Mouse (Mus musculus) stomach, postnatal 0 days (tissue): ENCODE results near the gene 1700021F05Rik.

ENCODE experiments used
- CTCF ChIP-seq: IDR thresholded peaks from 2 replicates; pipeline ENCODE4 v1.5.1; 2016; ENCODE audit warnings: antibody characterized with exemption, low read depth, mild to moderate bottlenecking, moderate library complexity
- EP300 ChIP-seq: optimal IDR thresholded peaks from 2 replicates; pipeline ENCODE3; 2016; ENCODE audit warnings: antibody characterized with exemption

GRCm38 (mm10) chr10:43574352-43574751 is 33.6 kb upstream of the 1700021F05Rik start:
- TF ChIP-seq CTCF = no peak
- no peak for TF ChIP-seq EP300
